Mouse (Mus musculus) liver (tissue): ENCODE measurements at regions not wholly inside any gene's neighbourhood (a gene's known extent, or its start where the extent isn't known, plus 50 kb on each side); places are given as distances from the start of the nearest gene placed in this dataset.
"Not testable (repeated sequence)": the region's sequence is repeated elsewhere in the genome, so short reads cannot be mapped to it uniquely, and the experiment has no call there.

ENCODE experiments used
- DNase-seq: peaks from one replicate; pipeline ENCODE4 v3.0.0-alpha.2; 2020; ENCODE audit warnings: mixed read lengths

GRCm38 (mm10) chr9:88240740-88241139, 86.3 kb upstream of the Nt5e start:
- DNase-seq, result no peak

DNA sequence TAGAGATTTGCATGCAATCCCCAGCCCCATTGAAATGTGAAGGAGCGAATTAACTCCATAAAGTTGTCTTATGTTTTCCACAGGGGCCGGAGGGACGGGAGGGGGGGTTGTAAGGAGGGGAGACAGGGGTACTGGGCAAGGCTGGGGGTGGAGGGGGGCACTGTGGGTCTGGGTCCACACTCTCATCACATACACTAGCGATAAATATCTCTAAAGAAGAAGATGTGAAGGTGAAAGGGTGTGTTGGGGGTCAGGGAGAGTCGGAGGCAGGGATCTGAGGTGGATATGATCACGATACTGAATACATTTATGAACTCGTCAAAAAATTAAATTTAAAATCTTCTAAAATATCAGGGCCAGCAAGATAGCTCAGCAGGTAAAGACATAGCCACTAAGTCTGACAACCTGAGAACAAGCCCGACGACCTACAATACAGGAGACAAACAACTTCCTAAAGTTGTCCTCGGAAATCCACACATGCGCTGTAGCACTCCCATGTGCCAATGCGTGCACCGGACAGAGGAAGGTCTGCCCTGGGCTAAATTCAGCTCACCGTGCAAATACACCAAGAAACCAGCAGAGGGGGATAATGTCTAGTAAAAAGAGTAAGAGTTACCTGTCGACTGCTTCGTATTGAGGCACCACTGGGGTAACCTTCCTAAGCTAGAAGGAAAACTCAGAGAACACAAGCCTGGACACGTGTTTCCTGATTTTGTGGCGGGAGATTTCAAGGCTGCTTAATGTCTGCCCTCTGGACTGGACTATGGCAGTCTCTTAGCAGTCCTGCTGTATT, 85.6 kb upstream of the Nt5e start:
- DNase-seq, result peak; percentile 74

DNA sequence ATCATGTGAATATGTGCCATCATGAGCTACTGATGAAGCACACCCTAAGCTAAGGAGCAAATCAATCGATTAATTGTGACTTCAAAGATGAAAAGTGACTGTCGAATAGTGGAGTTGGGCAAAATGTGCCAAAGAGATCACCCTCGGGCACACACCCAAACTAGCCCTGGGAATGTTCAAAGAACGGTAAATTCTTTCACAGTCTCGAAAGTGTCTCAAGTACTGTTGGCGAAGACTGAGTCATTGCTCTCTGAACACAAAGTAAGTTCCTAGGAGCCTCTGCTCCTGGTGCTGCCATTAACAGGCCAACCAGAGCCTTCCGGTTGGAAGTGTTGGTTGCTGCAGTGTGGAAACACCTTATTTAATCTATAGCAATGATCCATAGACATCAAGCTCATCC, 84.5 kb upstream of the Nt5e start:
- DNase-seq, result no peak

DNA sequence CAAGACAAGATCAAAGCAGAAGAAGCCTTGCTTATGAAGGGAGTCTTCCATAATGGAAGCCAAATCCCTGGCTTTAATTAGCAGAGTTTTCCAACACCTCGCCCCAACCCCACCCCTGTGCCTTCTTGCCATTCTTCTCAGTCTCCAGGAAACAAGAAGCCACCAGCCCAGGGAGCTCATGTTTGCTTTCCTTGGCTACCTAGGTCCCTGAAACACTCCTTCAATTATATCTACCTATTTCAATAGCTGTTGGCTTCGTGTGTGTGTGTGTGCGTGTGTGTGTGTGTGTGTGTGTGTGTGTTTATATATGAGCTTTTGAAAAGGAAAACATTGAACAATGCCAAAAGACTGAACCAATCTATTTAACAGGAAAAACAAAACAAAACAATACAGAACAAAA, 82.5 kb upstream of the Nt5e start:
- no peak for DNase-seq

DNA sequence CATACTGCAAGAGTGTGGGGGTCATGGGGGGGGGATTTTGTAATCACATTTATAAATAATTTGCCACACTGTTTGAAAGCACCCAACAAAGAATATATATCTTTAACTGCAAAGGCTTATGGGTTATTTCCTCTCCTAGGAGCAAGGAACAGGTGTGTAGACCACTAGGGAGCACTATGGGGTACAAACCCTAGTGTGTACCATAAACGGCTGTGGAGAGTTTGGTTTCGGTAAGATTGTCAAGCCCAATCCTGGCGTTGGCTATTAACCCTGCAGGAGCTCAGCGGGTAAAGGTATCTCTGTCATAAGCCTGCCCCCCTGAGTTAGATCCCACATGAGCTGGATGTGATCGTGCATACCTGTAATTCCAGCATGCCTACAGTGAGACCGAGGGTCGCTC, 71.0 kb upstream of the Nt5e start:
- no peak for DNase-seq

DNA sequence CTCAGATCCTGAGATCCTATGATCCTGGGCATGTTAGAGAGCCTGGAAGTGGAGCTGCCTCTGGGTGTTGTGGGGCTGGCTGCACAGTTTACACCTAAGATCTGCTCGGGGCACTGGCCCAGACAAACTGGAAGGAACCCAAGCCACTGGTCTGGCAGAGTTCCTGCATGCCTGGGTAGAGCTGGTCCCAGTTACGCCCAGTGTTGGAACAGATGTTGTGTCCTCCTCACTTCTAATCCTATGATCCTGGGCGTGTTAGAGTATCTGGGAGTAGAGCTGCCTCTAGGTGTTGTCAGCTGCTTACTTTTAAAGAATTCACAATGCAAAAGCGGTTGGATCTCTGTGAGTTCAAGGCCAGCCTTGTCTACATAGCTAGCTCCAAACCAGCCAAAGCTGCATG, 67.4 kb upstream of the Nt5e start:
- DNase-seq, result no peak

DNA sequence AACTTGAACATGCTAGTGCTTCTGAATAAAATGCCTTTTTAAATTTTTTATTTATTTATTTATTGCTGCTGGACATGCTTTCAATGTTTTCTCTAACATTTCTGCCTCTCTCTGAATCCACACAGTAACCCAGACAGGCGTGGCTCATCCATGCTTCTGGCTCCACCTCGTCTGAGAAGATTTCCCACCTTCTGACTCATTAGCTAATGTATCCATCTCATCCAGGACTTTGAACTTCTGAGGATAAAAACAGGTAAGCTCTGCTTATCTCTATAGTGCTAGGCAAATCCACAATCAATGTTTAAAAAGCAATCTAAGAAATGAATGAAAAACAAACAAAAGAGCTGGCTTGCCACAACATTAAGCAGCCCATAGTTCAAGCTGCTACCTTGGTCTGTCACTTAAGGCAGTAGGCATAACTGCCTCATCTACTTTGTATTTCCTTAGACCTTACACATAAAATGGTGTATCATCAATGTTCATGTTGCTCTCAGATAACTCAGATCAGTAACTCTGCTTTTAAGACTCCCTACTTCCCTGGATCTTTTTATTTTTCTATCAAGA, 66.8 kb upstream of the Nt5e start:
- DNase-seq, result no peak

- DNase-seq, result no peak
These were observed 64.5 kb upstream of the Nt5e start for GRCm38 (mm10) chr9:88262461-88262860.

GRCm38 (mm10) chr9:88266346-88266745, 60.7 kb upstream of the Nt5e start:
- DNase-seq, result not testable (repeated sequence)

DNA sequence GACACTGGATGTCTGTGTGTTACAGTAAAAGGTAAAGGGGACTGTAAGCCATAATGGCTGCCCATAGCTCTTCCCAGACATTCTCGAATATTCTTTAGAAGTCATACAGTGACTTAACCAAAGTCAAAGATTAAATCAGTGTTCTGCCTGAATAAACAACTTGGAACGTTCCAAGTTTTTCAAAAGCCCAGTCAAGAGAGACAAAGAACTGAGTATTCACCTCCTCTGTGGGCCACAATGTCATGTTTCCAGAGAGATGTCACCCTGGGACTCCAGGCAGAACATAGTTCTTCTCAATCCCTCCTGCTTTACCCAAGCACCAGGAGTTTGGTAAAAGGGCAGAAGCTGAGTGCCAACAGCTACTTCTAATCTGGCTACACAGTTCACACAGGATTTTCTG, 58.2 kb upstream of the Nt5e start:
- DNase-seq, result no peak

GRCm38 (mm10) chr9:88269216-88269615, 57.8 kb upstream of the Nt5e start:
- DNase-seq, result no peak

DNA sequence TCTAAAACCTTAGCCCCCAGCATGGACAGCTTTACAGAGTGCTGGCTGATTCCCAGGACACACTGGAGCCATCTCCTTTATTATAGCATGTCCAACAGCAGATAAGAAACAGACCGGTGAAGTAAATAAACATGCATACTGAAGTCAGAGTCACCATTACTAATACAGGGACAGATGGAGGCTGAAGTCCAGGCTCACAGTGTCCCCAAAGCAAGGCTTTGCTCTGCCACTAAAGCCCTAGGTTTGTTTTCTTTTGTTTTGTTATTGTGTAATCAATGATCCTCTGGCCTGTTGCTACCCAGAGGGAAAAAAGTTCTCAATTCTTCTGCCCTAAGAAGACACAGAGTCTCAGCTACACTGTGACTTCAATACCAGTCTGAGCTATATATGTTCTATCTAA, 56.2 kb upstream of the Nt5e start:
- DNase-seq, result no peak

DNA sequence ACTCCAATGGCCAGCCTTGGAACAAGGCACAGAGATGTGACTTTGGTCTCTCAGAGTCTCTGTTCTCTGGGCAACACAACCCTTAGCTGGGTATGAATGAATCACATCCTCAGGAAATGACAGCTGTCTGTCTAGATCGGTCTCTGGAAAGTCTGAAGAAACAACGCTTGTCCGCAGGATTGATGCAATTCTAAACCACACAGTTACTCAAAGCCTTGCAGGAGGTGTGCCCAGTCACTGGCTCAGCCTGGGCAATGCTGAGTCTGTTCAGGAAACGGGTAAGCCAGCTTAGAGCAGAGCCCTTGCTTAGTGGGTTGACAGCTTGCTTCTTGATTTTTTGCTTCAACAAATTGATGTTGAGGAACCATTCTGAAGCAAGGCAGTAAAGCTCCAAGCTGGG, 53.7 kb upstream of the Nt5e start:
- DNase-seq, result peak; percentile 6

DNA sequence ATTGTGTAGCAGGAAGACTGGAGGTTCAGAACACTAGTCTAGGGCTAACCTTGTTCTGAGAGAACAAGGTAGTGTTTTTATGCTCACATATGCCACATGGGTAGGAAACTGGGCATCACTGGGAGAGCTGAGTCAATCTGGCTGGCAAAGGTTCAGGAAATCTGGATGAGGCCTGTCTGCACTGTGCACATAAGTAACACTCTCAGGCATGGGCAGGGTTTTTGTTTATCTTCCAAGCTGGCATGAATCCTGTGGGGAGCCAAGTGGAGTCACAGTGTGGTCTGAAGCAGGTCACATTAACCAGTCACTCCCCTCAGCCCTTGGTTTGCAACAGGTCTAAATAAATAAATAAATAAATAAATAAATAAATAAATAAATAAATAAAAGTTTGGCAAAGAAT, 53.0 kb upstream of the Nt5e start:
- no peak for DNase-seq

GRCm38 (mm10) chr9:88274681-88275336, 52.2 kb upstream of the Nt5e start:
- no peak for DNase-seq

- DNase-seq, result no peak
These were observed 50.9 kb upstream of the Nt5e start for GRCm38 (mm10) chr9:88276023-88276568.

- DNase-seq, result no peak
These were observed 50.0 kb upstream of the Nt5e start for GRCm38 (mm10) chr9:88277031-88277430.
